Mouse (Mus musculus) lung, postnatal 0 days (tissue): ENCODE measurements around the gene Spata45. TPM values are rescaled to one million over a fixed set of nuclear protein-coding genes. Genes with fewer than 3 reads are reported as not detected.
"Not testable (repeated sequence)": the region's sequence is repeated elsewhere in the genome, so short reads cannot be mapped to it uniquely, and the experiment has no call there.

Source experiments
- ATAC-seq: fragments of 200-750 bp; cut with Nextera tagmentation; 2 replicates; pipeline ENCODE4 v1.8.0; 2017; ENCODE audit warnings: moderate library complexity
- DNase-seq: peaks from one replicate; pipeline ENCODE4 v3.0.0-alpha.2; 2016; ENCODE audit warnings: low spot score
- H3K27ac ChIP-seq: fragments of 300-500 bp; sonication (generic); 2 replicates; pipeline ENCODE4 v1.5.1; 2014; ENCODE audit warnings: antibody characterized with exemption, mild to moderate bottlenecking, low read length, mixed read lengths
- H3K27me3 ChIP-seq: fragments of 300-500 bp; sonication (generic); replicated peaks from 2 replicates; pipeline ENCODE4 v1.6.1; 2014; ENCODE audit warnings: low read length, mixed read lengths; ENCODE audit not compliant: insufficient read depth
- H3K36me3 ChIP-seq: fragments of 300-500 bp; sonication (generic); 2 replicates; pipeline ENCODE4 v1.6.1; 2014; ENCODE audit warnings: low read length, mixed read lengths; ENCODE audit not compliant: insufficient read depth
- H3K4me1 ChIP-seq: fragments of 300-500 bp; sonication (generic); 2 replicates; pipeline ENCODE4 v1.6.1; 2014; ENCODE audit warnings: antibody characterized with exemption, low read depth, low read length, mixed read lengths; ENCODE audit not compliant: insufficient read depth
- H3K4me2 ChIP-seq: fragments of 300-500 bp; sonication (generic); replicated peaks from 2 replicates; pipeline ENCODE4 v1.6.1; 2014; ENCODE audit warnings: low read depth, mild to moderate bottlenecking, low read length, moderate library complexity, mixed read lengths
- H3K4me3 ChIP-seq: fragments of 300-500 bp; sonication (generic); 2 replicates; pipeline ENCODE4 v1.5.1; 2014; ENCODE audit warnings: low read depth, low read length
- H3K9ac ChIP-seq: fragments of 300-500 bp; sonication (generic); replicated peaks from 2 replicates; pipeline ENCODE4 v1.6.1; 2014; ENCODE audit warnings: low read depth, mild to moderate bottlenecking
- H3K9me3 ChIP-seq: fragments of 300-500 bp; sonication (generic); 2 replicates; pipeline ENCODE4 v1.6.1; 2016; ENCODE audit warnings: low read length, mixed read lengths
- CTCF ChIP-seq: IDR thresholded peaks from 2 replicates; pipeline ENCODE4 v1.5.1; 2016; ENCODE audit warnings: antibody characterized with exemption, mild to moderate bottlenecking
- EP300 ChIP-seq: IDR thresholded peaks from 2 replicates; pipeline ENCODE4 v1.6.1; 2016; ENCODE audit warnings: antibody characterized with exemption, mild to moderate bottlenecking, control low read depth
- WGBS: fragments of 180-500 bp; shearing (Covaris S2); extraction: QIAGEN DNeasy Blood & Tissue Kit; methylation state at CpG from one replicate; pipeline ENCODE4 v1.1.7; 2014; 5-methylcytosine and 5-hydroxymethylcytosine counted together
- polyA plus RNA-seq: library from polyadenylated mRNA; unstranded; fragments of >200 nt; fragmentation: Nextera tagmentation; extraction: Ambion mirVana; gene quantifications from 2 replicates; pipeline ENCODE4 v1.2.1, GENCODE M21; 2015

Gene Spata45
- polyA plus RNA-seq, 1 experiment from 2014 or later = not detected

- Histone ChIP-seq H3K4me2 (no peak overlapping the region), H3K4me1 (peaks cover 14% of the 10 kb centered on the region; the same call in 1 of the 2 replicates), H3K9ac (no peak overlapping the region), H3K4me3 (no peak overlapping the region), H3K27me3 (no peaks in the 10 kb centered on the region), H3K9me3 (no peaks in the 10 kb centered on the region), H3K36me3 (no peaks in the 10 kb centered on the region), H3K27ac (no peak overlapping the region)
- TF ChIP-seq CTCF (no peak), EP300 (peak; percentile 14; the same call in 1 of the 2 replicates)
- ATAC-seq (no peak), DNase-seq (peak; percentile 92)
- 22% methylated on average over 2 of the region's 2 CpGs for WGBS
Observed at GRCm38 (mm10) chr1:191023140-191023539, 13.3 kb upstream of the Spata45 start.

GRCm38 (mm10) chr1:191023806-191024205 is 12.6 kb upstream of the Spata45 start:
- H3K36me3 ChIP-seq, H3K9ac ChIP-seq, H3K4me2 ChIP-seq, DNase-seq, H3K4me3 ChIP-seq, ATAC-seq, H3K9me3 ChIP-seq, H3K27me3 ChIP-seq: not testable (repeated sequence)
- Histone ChIP-seq H3K27ac (0 out of 2 replicates have a peak overlapping the region, but pooled peaks have one; percentile 38), H3K4me1 (peaks cover 14% of the 10 kb centered on the region; the same call in 1 of the 2 replicates)
- WGBS = 96% methylated on average over 5 of the region's 6 CpGs

GRCm38 (mm10) chr1:191025016-191026012 is 11.1 kb upstream of the Spata45 start:
- WGBS = 3% methylated on average over 59 of the region's 69 CpGs
- Histone ChIP-seq H3K36me3 (no peaks in the 10 kb centered on the region), H3K27me3 (no peaks in the 10 kb centered on the region), H3K9me3 (no peaks in the 10 kb centered on the region), H3K27ac (peak overlapping the region; percentile 83), H3K4me3 (peak overlapping the region; percentile 71), H3K4me2 (peak overlapping the region; percentile 90), H3K9ac (peak overlapping the region; percentile 62), H3K4me1 (peaks cover 14% of the 10 kb centered on the region; the same call in 1 of the 2 replicates)
- peak; percentile 32 for DNase-seq
- ATAC-seq = peak; percentile 6
- TF ChIP-seq EP300 (no peak), CTCF (peak; percentile 11; the same call in 1 of the 2 replicates)

- TF ChIP-seq CTCF = peak; percentile 62
- TF ChIP-seq EP300 = no peak
- H3K27me3 ChIP-seq = no peaks in the 10 kb centered on the region
- ATAC-seq = peak; percentile 99
- peak within 1 kb of the TSS; percentile 90 for H3K4me2 ChIP-seq
- peak; percentile 100 for DNase-seq
- H3K27ac ChIP-seq = peak within 1 kb of the TSS; percentile 83
- under 1% methylated on average over 39 of the region's 50 CpGs for WGBS
- H3K9ac ChIP-seq = peak within 1 kb of the TSS; percentile 62
- no peaks in the 10 kb centered on the region for H3K36me3 ChIP-seq
- no peaks in the 10 kb centered on the region for H3K9me3 ChIP-seq
- peak within 1 kb of the TSS; percentile 71 for H3K4me3 ChIP-seq
- H3K4me1 ChIP-seq = peaks cover 14% of the 10 kb centered on the region; the same call in 1 of the 2 replicates
Observed at GRCm38 (mm10) chr1:191026021-191026713, 10.3 kb upstream of the Spata45 start, which contains the start of gene Flvcr1. Gene Flvcr1 (minus strand): TSS chr1:191026158.

GRCm38 (mm10) chr1:191030182-191030581 is 6.3 kb upstream of the Spata45 start:
- ATAC-seq = no peak
- DNase-seq = no peak
- 48% methylated on average over 10 of the region's 10 CpGs for WGBS
- H3K27ac ChIP-seq = no peak overlapping the region
- no peaks in the 10 kb centered on the region for H3K27me3 ChIP-seq
- no peak overlapping the region for H3K9ac ChIP-seq
- TF ChIP-seq CTCF (no peak), EP300 (no peak)
- H3K4me2 ChIP-seq = no peak overlapping the region
- no peak overlapping the region for H3K4me3 ChIP-seq
- peaks cover 7% of the 10 kb centered on the region; the same call in 1 of the 2 replicates for H3K4me1 ChIP-seq
- H3K9me3 ChIP-seq = no peaks in the 10 kb centered on the region
- H3K36me3 ChIP-seq = no peaks in the 10 kb centered on the region

- H3K27me3 ChIP-seq, H3K4me3 ChIP-seq, ATAC-seq, H3K36me3 ChIP-seq, H3K4me2 ChIP-seq, H3K27ac ChIP-seq, H3K9ac ChIP-seq, H3K9me3 ChIP-seq, H3K4me1 ChIP-seq, DNase-seq: not testable (repeated sequence)
- WGBS = 51% methylated on average over 6 of the region's 6 CpGs
Observed at GRCm38 (mm10) chr1:191030922-191031425, 5.5 kb upstream of the Spata45 start.
